Mouse (Mus musculus) hindbrain, embryonic 13.5 days (tissue): ENCODE data around the gene Chic1. TPM values are rescaled to one million over a fixed set of nuclear protein-coding genes. Genes with fewer than 3 reads are reported as not detected.

ENCODE experiments used
- ATAC-seq: fragments of 200-750 bp; cut with Nextera tagmentation; 2 replicates; pipeline ENCODE4 v1.8.0; 2017; ENCODE audit warnings: moderate TSS enrichment; ENCODE audit not compliant: low FRiP score
- H3K27ac ChIP-seq: fragments of 300-500 bp; sonication (generic); 2 replicates; pipeline ENCODE4 v1.5.1; 2015; ENCODE audit warnings: inconsistent platforms, mild to moderate bottlenecking, moderate library complexity
- H3K27me3 ChIP-seq: fragments of 300-500 bp; sonication (generic); 2 replicates; pipeline ENCODE4 v1.6.1; 2015; ENCODE audit warnings: mild to moderate bottlenecking, inconsistent platforms
- H3K36me3 ChIP-seq: fragments of 300-500 bp; sonication (generic); 2 replicates; pipeline ENCODE4 v1.6.1; 2015; ENCODE audit warnings: mild to moderate bottlenecking, inconsistent platforms
- H3K4me1 ChIP-seq: fragments of 300-500 bp; sonication (generic); replicated peaks from 2 replicates; pipeline ENCODE4 v1.6.1; 2015; ENCODE audit warnings: inconsistent platforms
- H3K4me2 ChIP-seq: fragments of 300-500 bp; sonication (generic); 2 replicates; pipeline ENCODE4 v1.6.1; 2015; ENCODE audit warnings: inconsistent platforms, mild to moderate bottlenecking, moderate library complexity
- H3K4me3 ChIP-seq: fragments of 300-500 bp; sonication (generic); 2 replicates; pipeline ENCODE4 v1.5.1; 2015; ENCODE audit warnings: mild to moderate bottlenecking, inconsistent platforms
- H3K9ac ChIP-seq: fragments of 300-500 bp; sonication (generic); 2 replicates; pipeline ENCODE4 v1.6.1; 2015; ENCODE audit warnings: mild to moderate bottlenecking, inconsistent platforms
- H3K9me3 ChIP-seq: fragments of 300-500 bp; sonication (generic); 2 replicates; pipeline ENCODE4 v1.6.1; 2016; ENCODE audit warnings: inconsistent platforms
- WGBS: fragments of 180-500 bp; shearing (Covaris S2); methylation state at CpG from one replicate; pipeline ENCODE4 v1.1.7; 2015; 5-methylcytosine and 5-hydroxymethylcytosine counted together
- polyA plus RNA-seq: library from polyadenylated mRNA; unstranded; fragments of >200 nt; fragmentation: Nextera tagmentation; extraction: Ambion mirVana; gene quantifications from 2 replicates; pipeline ENCODE4 v1.2.1, GENCODE M21; 2015

Chic1 gene
- polyA plus RNA-seq: 8.8 and 9.4 TPM in 2 replicates

DNA sequence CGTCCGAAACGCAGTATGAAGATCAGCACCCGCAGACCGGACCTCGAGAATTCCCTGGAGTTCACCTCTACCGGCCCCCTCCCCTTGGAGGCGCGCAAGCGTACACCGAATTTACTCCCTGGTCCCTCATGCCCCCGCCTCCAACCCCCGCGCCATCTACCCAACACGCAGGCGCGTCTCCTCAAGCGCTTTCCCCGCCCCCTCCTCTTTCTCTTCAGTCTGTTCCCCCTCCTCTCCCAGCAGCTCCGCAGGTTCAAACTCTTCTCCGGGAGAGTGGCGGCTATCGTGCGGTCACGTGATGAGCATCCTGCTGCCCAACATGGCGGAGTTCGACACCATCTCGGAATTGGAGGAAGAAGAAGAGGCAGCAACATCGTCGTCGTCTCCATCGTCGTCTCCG lies at the start of gene Chic1:
Gene Chic1, plus strand, starts transcription at position 190 of the 400 bp plus-strand sequence.
- Histone ChIP-seq H3K9me3 (no peaks in the 10 kb centered on the region), H3K4me2 (peak within 1 kb of the TSS; percentile 59), H3K27me3 (peaks cover 73% of the 10 kb centered on the region), H3K27ac (peak within 1 kb of the TSS; percentile 83), H3K4me1 (no peaks in the 10 kb centered on the region), H3K9ac (peak within 1 kb of the TSS; percentile 79), H3K36me3 (no peaks in the 10 kb centered on the region), H3K4me3 (peak within 1 kb of the TSS; percentile 55)
- 19% methylated on average over 34 of the region's 34 CpGs for WGBS
- ATAC-seq: peak; percentile 97

GRCm38 (mm10) chrX:103308262-103308661 lies 48.0 kb upstream of the Chic1 start:
- H3K36me3 ChIP-seq: no peaks in the 10 kb centered on the region
- no peak for ATAC-seq
- H3K9me3 ChIP-seq: no peaks in the 10 kb centered on the region
- H3K27me3 ChIP-seq: peaks cover 62% of the 10 kb centered on the region
- no peak overlapping the region for H3K27ac ChIP-seq
- no peaks in the 10 kb centered on the region for H3K4me1 ChIP-seq
- H3K4me3 ChIP-seq: no peak overlapping the region
- H3K9ac ChIP-seq: no peak overlapping the region
- H3K4me2 ChIP-seq: no peak overlapping the region
- WGBS: 83% methylated on average over 1 of the region's 1 CpGs

GRCm38 (mm10) chrX:103311723-103312122 lies 44.6 kb upstream of the Chic1 start:
- no peaks in the 10 kb centered on the region for H3K36me3 ChIP-seq
- ATAC-seq: no peak
- peaks cover 52% of the 10 kb centered on the region for H3K27me3 ChIP-seq
- WGBS: 84% methylated on average over 3 of the region's 3 CpGs
- H3K9ac ChIP-seq: no peak overlapping the region
- no peaks in the 10 kb centered on the region for H3K9me3 ChIP-seq
- H3K4me3 ChIP-seq: no peak overlapping the region
- no peaks in the 10 kb centered on the region for H3K4me1 ChIP-seq
- no peak overlapping the region for H3K4me2 ChIP-seq
- no peak overlapping the region for H3K27ac ChIP-seq

DNA sequence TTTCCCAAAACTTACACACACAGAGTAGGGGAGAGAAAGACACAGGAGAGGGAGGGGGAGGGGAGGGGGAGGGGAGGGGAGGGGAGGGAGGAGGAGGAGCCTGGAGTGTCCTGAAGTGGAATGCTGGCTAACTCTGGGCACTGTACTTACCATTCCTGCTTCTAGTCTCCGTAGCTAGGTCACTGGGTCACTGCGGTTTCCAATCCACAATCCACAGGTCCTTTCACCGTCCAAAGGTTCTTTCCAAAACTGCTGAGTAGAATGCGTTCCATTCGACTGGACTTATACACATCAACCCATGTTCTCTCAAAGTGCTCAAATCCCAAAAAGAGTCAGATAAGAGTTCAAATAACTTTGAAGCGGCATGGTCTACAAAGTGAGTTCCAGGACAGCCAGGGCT lies 42.1 kb upstream of the Chic1 start:
- Histone ChIP-seq H3K9ac (no peak overlapping the region), H3K4me1 (no peaks in the 10 kb centered on the region), H3K9me3 (no peaks in the 10 kb centered on the region), H3K4me3 (no peak overlapping the region), H3K36me3 (no peaks in the 10 kb centered on the region), H3K27me3 (peaks cover 57% of the 10 kb centered on the region), H3K27ac (no peak overlapping the region), H3K4me2 (no peak overlapping the region)
- no peak for ATAC-seq
- 88% methylated on average over 6 of the region's 6 CpGs for WGBS

- H3K4me2 ChIP-seq: peak within 1 kb of the TSS; percentile 41
- peak within 1 kb of the TSS; percentile 22 for H3K4me3 ChIP-seq
- no peak within 1 kb of the TSS for H3K9ac ChIP-seq
- H3K27ac ChIP-seq: no peak within 1 kb of the TSS
- WGBS: 22% methylated on average over 13 of the region's 13 CpGs
- no peak for ATAC-seq
- H3K27me3 ChIP-seq: peaks cover 89% of the 10 kb centered on the region
- H3K4me1 ChIP-seq: peaks cover 3% of the 10 kb centered on the region
- no peaks in the 10 kb centered on the region for H3K9me3 ChIP-seq
- H3K36me3 ChIP-seq: no peaks in the 10 kb centered on the region
Measured at GRCm38 (mm10) chrX:103321146-103321545, 35.1 kb upstream of the Chic1 start, which contains the start of gene Cdx4. TSS of gene Cdx4 (plus strand) at chrX:103321398.

DNA sequence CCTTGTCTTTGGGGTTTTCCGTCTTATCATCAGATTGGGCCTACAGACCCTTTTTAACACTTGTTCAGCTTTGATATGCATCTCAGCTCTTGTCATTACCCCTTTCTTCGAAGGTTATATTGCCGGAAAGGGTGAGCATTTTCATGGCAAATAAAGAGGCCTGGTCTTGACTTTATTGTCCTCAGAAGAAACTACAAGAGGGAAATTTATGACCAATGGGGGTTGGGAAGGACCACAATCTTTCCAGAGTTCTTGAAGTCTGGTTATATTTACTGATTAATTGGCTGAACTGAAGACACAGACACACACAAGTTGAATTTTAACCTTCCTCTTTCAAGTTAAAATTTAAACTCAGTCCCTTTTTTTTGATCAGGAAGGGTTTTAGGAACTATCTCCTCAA lies 30.4 kb upstream of the Chic1 start:
- no peak overlapping the region for H3K4me2 ChIP-seq
- H3K36me3 ChIP-seq: no peaks in the 10 kb centered on the region
- 72% methylated on average over 3 of the region's 3 CpGs for WGBS
- peaks cover 89% of the 10 kb centered on the region for H3K27me3 ChIP-seq
- no peaks in the 10 kb centered on the region for H3K9me3 ChIP-seq
- no peak overlapping the region for H3K4me3 ChIP-seq
- ATAC-seq: no peak
- no peak overlapping the region for H3K27ac ChIP-seq
- peaks cover 3% of the 10 kb centered on the region for H3K4me1 ChIP-seq
- no peak overlapping the region for H3K9ac ChIP-seq

- H3K9ac ChIP-seq: no peak overlapping the region
- H3K36me3 ChIP-seq: no peaks in the 10 kb centered on the region
- H3K9me3 ChIP-seq: no peaks in the 10 kb centered on the region
- peaks cover 81% of the 10 kb centered on the region for H3K27me3 ChIP-seq
- WGBS: 66% methylated on average over 8 of the region's 8 CpGs
- ATAC-seq: no peak
- H3K27ac ChIP-seq: no peak overlapping the region
- no peaks in the 10 kb centered on the region for H3K4me1 ChIP-seq
- no peak overlapping the region for H3K4me3 ChIP-seq
- no peak overlapping the region for H3K4me2 ChIP-seq
Measured at GRCm38 (mm10) chrX:103329386-103329785, 26.9 kb upstream of the Chic1 start.

- Histone ChIP-seq H3K9ac (no peak overlapping the region), H3K9me3 (no peaks in the 10 kb centered on the region), H3K4me3 (no peak overlapping the region), H3K27me3 (peaks cover 66% of the 10 kb centered on the region), H3K4me1 (no peaks in the 10 kb centered on the region), H3K36me3 (no peaks in the 10 kb centered on the region), H3K27ac (no peak overlapping the region), H3K4me2 (no peak overlapping the region)
- ATAC-seq: no peak
- 71% methylated on average over 5 of the region's 5 CpGs for WGBS
Measured at GRCm38 (mm10) chrX:103331125-103331858, 25.0 kb upstream of the Chic1 start.

- Histone ChIP-seq H3K9ac (no peak overlapping the region), H3K36me3 (no peaks in the 10 kb centered on the region), H3K27me3 (peaks cover 44% of the 10 kb centered on the region), H3K27ac (no peak overlapping the region), H3K4me3 (no peak overlapping the region), H3K9me3 (no peaks in the 10 kb centered on the region), H3K4me2 (no peak overlapping the region), H3K4me1 (no peaks in the 10 kb centered on the region)
- ATAC-seq: no peak
- 53% methylated on average over 3 of the region's 3 CpGs for WGBS
Measured at GRCm38 (mm10) chrX:103341369-103342113, 14.7 kb upstream of the Chic1 start.

GRCm38 (mm10) chrX:103355784-103356183 lies 492 bp upstream of the Chic1 start:
- 49% methylated on average over 5 of the region's 5 CpGs for WGBS
- H3K27ac ChIP-seq: no peak overlapping the region

GRCm38 (mm10) chrX:103356761-103357236 lies 523 bp downstream of the Chic1 start:
- no peaks in the 10 kb centered on the region for H3K36me3 ChIP-seq
- ATAC-seq: peak; percentile 89
- H3K4me2 ChIP-seq: peak overlapping the region; percentile 59
- peak overlapping the region; percentile 83 for H3K27ac ChIP-seq
- H3K4me3 ChIP-seq: peak overlapping the region; percentile 55
- 16% methylated on average over 24 of the region's 24 CpGs for WGBS
- H3K9me3 ChIP-seq: no peaks in the 10 kb centered on the region
- H3K27me3 ChIP-seq: peaks cover 72% of the 10 kb centered on the region
- H3K4me1 ChIP-seq: no peaks in the 10 kb centered on the region
- H3K9ac ChIP-seq: peak overlapping the region; percentile 79

More at GRCm38 (mm10) chrX:103355784-103356183, 492 bp upstream of the Chic1 start:
- Histone ChIP-seq H3K4me3 (peak overlapping the region; percentile 55), H3K4me1 (no peaks in the 10 kb centered on the region), H3K4me2 (peak overlapping the region; percentile 59), H3K27me3 (peaks cover 74% of the 10 kb centered on the region), H3K9me3 (no peaks in the 10 kb centered on the region), H3K36me3 (no peaks in the 10 kb centered on the region), H3K9ac (no peak overlapping the region)
- peak; percentile 65 for ATAC-seq

- ATAC-seq: no peak
- H3K4me2 ChIP-seq: no peak overlapping the region
- H3K27ac ChIP-seq: no peak overlapping the region
- 0 out of 2 replicates have a peak, but pooled peaks cover 3% of the 10 kb centered on the region for H3K4me1 ChIP-seq
- no peak overlapping the region for H3K4me3 ChIP-seq
- H3K27me3 ChIP-seq: peaks cover 44% of the 10 kb centered on the region
- H3K9me3 ChIP-seq: no peaks in the 10 kb centered on the region
- no peaks in the 10 kb centered on the region for H3K36me3 ChIP-seq
- 33% methylated on average over 5 of the region's 5 CpGs for WGBS
- H3K9ac ChIP-seq: no peak overlapping the region
Measured at GRCm38 (mm10) chrX:103366201-103366600, 9.9 kb downstream of the Chic1 start.
